Mouse (Mus musculus) ES-Bruce4 (cell line): ENCODE results near the gene Zfr2.

Experiments used
- CTCF ChIP-seq: IDR thresholded peaks from one replicate; pipeline ENCODE4 v1.8.1; 2011; ENCODE audit warnings: low read depth, low read length
- EP300 ChIP-seq: IDR thresholded peaks from 2 replicates; pipeline ENCODE4 v1.6.1; 2011; ENCODE audit warnings: low read depth, low read length; ENCODE audit not compliant: insufficient read depth
- POLR2A ChIP-seq: IDR thresholded peaks from one replicate; pipeline ENCODE4 v1.8.1; 2011; ENCODE audit warnings: low read length; ENCODE audit not compliant: insufficient read depth

DNA sequence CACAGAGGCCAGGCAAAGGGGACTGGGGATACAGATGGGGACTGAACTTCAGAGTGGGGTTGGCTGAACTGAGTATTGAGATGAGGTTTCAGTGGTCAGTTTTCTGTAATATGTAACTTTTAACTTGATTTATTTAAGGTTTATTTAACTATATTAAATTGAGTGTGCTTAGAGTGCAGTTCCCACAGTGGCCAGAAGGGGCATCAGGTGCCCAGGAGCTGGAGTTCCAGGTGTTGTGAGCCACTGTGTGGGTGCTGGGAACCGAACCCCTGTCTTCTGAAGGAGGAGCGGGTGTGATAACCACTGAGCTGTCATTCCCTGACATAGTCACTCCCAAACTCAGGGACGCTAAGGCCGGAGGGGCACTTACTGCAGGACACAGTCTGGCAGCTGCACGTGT lies 22.8 kb upstream of the Zfr2 start:
- TF ChIP-seq EP300 (no peak), CTCF (peak; percentile 45), POLR2A (no peak)
